Mouse (Mus musculus) 3T3-L1 (cell line): ENCODE results near the gene Dclk1.

Experiments
- DNase-seq: peaks from one replicate; pipeline ENCODE4 v3.0.0-alpha.2; 2015; ENCODE audit warnings: low read depth, low spot score

Dclk1 gene

GRCm38 (mm10) chr3:55397752-55398693, 155.9 kb downstream of the Dclk1 start:
- DNase-seq = no peak

GRCm38 (mm10) chr3:55401236-55401635, 159.1 kb downstream of the Dclk1 start:
- peak; percentile 72 for DNase-seq

GRCm38 (mm10) chr3:55404751-55405150, 162.6 kb downstream of the Dclk1 start:
- no peak for DNase-seq

GRCm38 (mm10) chr3:55406616-55407015, 164.5 kb downstream of the Dclk1 start:
- DNase-seq = no peak

DNA sequence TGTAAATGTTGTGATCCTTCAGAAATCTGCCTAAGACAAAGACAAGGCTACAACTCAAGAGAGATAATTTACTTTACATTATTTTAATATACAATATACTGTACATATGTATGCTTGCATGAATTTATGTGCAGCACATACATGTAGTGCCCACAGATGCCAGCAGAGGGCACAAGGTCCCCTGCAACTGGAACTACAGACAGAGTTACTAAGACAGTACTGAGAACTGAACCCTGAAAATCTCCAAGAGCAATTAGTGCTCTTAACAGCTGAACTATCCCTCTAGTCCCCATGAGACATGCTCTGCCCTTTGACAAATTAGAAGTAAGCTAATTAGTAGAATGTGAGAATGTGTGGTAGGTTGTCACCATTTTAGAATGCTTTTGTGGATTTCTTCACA, 169.4 kb downstream of the Dclk1 start:
- DNase-seq = peak; percentile 24

DNA sequence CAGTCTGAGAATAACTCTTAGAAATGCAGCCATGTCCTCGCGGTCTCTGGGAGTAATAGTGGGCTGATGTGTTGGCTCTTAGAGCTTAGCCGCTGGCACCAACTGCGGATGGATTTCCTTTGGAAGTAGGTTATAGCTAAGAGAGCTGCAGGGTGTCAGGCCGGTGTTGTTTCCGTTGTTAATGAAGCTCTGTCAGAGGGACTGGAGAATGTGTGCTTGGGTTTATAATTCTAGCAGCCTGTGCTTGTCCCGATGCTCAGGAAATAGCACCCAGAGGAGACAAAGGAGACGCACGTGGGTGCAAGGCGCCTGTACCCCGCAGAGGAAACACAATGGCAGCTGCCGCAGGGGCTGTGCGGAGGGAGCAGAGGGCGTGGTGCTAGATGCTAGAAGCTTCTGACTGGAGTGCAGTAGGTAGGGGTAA, 173.4 kb downstream of the Dclk1 start:
- DNase-seq = no peak

DNA sequence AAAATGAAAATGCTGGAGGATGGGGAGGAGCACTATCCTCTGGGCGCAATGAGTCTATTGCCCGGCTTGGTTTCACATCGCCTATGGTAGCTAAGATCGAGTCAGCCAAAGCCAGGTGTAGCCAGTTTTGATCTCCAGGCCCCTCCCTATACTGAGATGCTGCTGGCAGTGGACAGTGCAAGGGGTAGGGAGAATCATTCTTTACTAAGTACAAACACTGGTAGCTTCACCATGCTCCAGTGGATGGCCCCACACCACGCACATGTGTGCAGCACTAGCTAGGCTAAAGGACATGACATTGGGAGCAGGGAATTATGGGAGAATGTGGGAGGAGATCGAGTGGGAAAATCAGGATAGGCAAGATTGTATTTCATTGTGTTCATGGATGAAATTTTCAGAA, 176.7 kb downstream of the Dclk1 start:
- DNase-seq = no peak

DNA sequence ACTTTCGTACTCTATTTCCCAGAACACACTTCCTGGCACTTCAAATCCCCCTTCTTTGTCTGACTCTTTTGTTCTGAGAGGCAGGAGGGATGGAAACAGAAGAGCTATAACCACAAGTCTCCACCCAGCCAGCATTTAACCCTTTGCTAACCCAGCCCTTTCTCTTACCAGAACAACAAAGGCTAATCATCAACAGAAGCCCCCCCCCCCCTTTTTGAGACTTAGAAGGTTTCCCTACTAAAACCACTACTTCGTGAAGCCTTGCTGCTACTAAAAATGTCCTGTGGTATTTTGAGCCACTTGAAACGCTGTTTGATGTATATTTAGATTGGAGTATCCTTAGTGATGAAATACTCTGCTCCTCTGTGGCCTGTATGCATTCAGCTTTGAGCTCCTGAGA, 177.2 kb downstream of the Dclk1 start:
- DNase-seq = no peak

DNA sequence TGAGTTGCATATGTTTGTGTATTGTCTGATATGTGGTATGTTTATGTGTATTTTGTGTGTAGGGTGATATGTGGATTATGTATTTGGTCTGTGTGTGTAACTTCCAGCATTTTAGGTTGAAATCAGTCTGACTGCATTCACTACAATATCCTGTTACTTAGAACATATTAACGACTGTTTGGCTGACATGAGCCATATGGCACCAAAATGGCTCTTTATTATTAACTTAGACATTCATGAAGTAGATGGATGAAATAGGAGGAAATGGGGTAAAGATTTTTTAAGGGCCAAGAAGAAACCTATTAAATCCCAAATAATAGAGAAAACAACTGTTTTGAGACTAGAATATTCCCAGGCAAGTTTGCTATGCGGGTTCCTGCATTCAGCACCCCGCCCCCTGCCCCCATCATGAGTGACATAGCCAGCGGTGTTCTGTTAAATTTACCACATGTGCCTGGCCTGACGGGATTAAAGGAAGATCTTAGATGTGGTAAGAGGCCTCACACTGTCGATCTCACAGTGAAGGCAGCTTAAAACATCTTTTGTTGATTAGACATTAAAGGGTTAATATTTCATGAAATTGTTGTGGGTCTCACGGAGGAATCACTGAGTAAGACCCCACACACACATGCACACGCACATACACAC, 178.4 kb downstream of the Dclk1 start:
- no peak for DNase-seq

DNA sequence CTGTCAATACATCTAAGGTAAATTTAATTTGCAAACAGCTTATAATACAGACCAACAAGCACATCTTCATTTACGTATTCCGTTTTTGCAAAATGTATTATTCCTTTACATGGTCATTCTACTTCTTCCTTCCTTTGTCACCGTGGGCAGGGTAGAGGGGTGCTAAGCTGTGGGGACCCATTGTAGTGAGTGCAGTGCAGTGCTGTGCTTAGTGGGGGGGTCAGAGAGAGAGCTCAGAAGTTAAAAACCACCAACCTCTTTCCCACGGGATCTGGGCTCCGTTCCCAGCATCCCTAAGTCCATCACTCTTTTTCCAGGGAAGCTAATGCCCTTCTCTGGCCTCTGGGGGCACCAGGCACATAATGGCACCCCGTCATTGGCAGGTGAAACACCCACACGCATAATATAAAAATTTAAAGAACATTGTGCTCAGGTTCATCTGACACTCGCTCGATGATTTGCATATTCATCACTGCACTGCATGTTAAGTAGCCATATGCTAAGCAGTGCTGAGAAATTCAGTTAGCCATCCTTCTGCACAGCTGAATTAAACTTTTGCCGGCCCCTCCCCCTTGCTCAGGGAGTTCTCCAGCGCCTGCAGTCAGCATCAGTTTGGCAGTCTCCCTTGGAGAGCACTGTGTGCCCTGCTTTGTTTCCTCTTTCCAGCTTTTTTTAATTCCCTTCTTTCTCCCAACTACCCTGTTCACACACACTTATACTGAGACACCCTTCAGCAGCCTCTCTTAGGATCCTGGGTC, 181.7 kb downstream of the Dclk1 start:
- no peak for DNase-seq

DNA sequence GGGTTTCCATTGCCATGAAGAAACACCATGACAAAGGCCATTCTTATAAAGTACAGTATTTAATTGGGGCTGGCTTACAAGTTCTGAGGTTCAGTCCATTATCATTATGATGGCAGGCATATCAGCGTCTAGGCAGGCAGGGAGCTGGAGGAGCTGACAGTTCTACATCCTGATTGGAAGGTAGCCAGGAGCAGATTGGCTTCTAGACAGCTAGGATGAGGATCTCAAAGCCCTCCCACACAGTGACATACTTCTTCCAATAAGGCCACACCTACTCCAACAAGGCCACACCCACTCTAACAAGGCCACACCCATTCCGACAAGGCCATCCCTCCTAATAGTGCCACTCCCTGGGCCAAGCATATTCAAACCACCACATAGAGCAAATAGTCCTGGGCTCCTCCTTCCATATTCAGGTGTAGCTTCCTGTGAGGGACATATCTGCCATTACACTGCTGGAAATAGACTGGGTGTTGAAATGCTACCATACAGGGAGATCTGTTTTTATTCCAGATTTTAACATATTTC, 187.9 kb downstream of the Dclk1 start:
- DNase-seq = no peak

DNA sequence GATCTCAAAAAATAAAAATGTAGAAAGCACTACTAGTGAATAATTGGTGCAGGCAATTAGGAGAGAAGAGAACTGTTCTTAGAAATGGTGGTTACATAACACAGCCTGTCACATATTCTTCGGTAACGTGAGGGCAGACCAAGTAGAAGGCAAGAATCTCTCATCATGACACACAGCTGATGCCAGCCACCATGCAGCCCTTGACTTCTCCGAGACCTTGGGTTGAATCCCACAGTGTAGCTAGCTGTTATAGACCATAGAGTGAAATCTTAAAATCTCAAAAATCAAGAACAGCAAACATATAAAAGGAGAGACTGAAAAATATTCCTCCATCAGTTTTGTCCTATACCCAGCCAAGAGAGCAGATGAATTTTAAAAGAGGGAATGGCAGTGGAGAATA, 189.1 kb downstream of the Dclk1 start:
- DNase-seq = no peak

- DNase-seq = peak; percentile 29
Measured at GRCm38 (mm10) chr3:55434276-55434675, 192.1 kb downstream of the Dclk1 start.

DNA sequence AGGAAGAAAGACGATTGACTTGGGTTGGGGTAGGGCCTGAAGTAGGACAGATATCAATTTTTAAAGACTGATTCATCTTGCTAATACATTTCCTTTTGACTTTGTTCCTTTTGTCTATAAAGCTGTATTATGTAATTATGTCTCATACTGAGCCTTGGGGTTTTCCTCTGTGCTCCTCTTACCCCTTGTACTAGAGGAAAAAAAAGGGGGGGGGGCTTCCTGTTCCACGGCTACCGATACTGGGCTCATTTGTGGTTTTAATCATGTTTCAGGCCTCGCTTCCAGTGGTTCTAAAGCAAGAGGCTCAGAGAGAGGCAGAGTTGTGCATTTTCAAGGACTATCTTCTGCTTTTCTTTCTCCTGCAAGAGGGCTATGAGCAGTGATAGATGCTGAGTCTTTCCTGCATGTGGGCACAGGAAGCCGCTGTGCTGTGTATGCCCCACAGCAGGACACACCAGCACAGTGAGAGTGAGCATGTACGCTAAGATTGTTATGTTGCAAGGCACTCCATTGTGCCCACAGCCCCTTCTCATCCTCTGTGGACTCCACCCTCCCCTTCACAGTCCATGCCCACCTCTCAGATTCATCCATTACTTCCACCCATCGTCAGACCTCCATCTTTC, 196.8 kb downstream of the Dclk1 start:
- DNase-seq = no peak

GRCm38 (mm10) chr3:55440342-55440741, 198.2 kb downstream of the Dclk1 start:
- no peak for DNase-seq

- DNase-seq = no peak
Measured at GRCm38 (mm10) chr3:55442012-55442645, 200.0 kb downstream of the Dclk1 start.

DNA sequence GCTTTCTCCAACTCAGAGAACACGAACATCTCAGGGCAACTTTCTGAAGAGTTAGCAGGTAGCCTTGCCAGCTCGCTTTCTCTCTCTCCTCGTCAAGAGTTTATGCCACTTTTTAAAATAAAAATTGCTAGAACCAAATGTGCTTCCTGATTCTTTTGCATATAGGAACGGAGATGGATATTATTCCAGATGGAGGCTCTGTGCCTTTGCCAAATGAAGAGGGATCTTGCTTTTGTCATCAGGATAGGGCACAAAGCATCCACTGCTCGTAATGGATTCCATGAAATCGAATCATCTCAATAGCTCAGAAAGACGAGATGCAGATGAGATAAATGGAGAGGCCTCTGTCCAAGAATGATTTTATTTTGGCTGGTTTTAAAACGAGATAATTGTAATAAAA, 201.1 kb downstream of the Dclk1 start:
- DNase-seq = no peak

- no peak for DNase-seq
Measured at GRCm38 (mm10) chr3:55443725-55444124, 201.6 kb downstream of the Dclk1 start.

GRCm38 (mm10) chr3:55446681-55447080, 204.5 kb downstream of the Dclk1 start:
- DNase-seq = no peak

DNA sequence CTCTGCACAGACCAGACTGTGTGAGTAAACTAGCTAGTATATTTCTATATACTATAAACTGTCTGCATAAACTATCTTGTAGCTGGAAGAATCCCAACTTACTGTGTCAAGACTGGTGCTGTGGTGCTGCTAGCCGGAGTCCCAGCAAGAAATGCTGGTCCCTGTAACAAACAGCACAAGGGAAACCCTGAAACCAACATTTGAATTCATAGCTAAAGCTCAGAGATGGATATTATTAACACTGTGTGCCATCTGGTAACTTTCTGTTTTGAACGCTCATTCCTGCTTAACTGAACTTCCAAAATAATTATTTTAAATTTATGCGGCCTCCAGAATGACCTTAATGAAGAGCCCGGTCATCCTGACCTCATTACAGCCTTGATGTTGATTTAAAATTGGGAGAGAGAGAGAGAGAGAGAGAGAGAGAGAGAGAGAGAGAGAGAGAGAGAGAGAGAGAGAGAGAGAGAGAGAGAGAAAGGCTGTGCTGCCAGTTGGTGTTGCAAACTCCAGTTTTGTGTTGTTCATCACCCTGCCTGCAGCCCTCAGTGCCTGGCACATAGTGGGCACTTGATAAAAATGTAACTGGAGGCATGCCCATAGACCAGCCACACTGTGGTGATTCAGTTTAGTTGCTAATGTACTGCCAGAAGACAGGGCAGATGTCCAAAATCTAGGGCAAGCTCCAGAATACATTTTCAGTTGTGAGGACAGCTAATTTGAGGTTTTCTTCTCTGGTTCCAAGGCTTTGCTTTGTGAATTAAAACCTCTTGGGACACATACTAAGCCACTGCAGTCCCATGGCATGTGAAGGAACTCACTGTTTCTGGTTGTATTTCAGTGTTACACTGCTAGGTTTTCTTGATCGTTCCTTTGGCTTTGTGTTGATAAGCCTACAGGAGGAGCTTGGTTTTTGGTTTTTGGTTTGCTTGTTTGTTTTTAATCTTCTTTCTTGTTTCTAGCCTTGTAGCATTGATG, 205.6 kb downstream of the Dclk1 start:
- DNase-seq = peak; percentile 87
